Mouse (Mus musculus) testis, adult 2 months (tissue): ENCODE measurements at regions not wholly inside any gene's neighbourhood (a gene's known extent, or its start where the extent isn't known, plus 50 kb on each side); places are given as distances from the start of the nearest gene placed in this dataset.

Source experiments
- CTCF ChIP-seq: fragments of 200-500 bp; IDR thresholded peaks from 2 replicates; pipeline ENCODE4 v1.5.1; 2012; ENCODE audit warnings: low read depth, mild to moderate bottlenecking, inconsistent platforms, low read length, moderate library complexity; ENCODE audit not compliant: control insufficient read depth, insufficient read depth, insufficient replicate concordance
- POLR2A ChIP-seq: fragments of 200-500 bp; IDR thresholded peaks from 2 replicates; pipeline ENCODE4 v1.6.1; 2012; ENCODE audit warnings: low read depth, mild to moderate bottlenecking, inconsistent platforms, low read length, moderate library complexity; ENCODE audit not compliant: control insufficient read depth

DNA sequence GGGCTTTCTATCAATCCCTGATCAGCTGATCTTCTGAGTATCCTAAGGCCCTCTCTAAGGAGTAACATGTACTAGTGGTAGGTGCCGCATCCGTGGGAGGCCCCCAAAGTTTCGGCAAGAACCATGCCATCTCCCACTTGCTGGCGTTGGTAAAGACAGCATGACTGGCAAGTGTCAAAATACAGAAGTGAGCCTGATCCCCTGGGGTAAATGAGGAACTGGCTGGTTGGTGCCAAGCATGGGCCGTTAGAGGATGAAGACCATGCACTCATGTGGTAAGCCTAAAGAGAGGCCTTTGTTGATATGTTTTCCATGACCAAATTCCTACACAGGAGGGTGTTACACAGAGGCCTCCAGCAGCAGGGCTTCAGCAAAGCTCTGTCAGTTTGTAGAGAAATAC, 161.9 kb upstream of the Irf2bp2 start:
- no peak for TF ChIP-seq POLR2A
- TF ChIP-seq CTCF = no peak
